Mouse (Mus musculus): ENCODE data around the gene Cep152. TPM values are rescaled to one million over a fixed set of nuclear protein-coding genes. Genes with fewer than 3 reads are reported as not detected.

Gene Cep152
- polyA plus RNA-seq, 1 experiment from 2014 or later: 10.1 TPM

GRCm38 (mm10) chr2:125543646-125544045 is 81.3 kb downstream of the Cep152 start:
- no peaks in the 10 kb centered on the region for H3K36me3 ChIP-seq
- H3K9ac ChIP-seq: no peak overlapping the region
- no peak overlapping the region for H3K4me2 ChIP-seq (replicated peaks)
- H3K27me3 ChIP-seq: no peaks in the 10 kb centered on the region
- WGBS: 81% methylated on average over 1 of the region's 1 CpGs
- no peaks in the 10 kb centered on the region for H3K4me1 ChIP-seq
- ATAC-seq (ENCODE audit: insufficient number of reproducible peaks, insufficient read depth, low FRiP score, low TSS enrichment): no peak
- no peak overlapping the region for H3K4me3 ChIP-seq
- no peaks in the 10 kb centered on the region for H3K9me3 ChIP-seq
- H3K27ac ChIP-seq: no peak overlapping the region

- Histone ChIP-seq H3K27ac (no peak overlapping the region), H3K27me3 (no peaks in the 10 kb centered on the region), H3K4me1 (no peaks in the 10 kb centered on the region), H3K4me2 (replicated peaks) (no peak overlapping the region), H3K36me3 (no peaks in the 10 kb centered on the region), H3K9me3 (no peaks in the 10 kb centered on the region), H3K4me3 (no peak overlapping the region), H3K9ac (no peak overlapping the region)
- ATAC-seq (ENCODE audit: insufficient number of reproducible peaks, insufficient read depth, low FRiP score, low TSS enrichment): 0 out of 2 replicates have a peak, but pooled peaks have one; percentile 15
- 71% methylated on average over 7 of the region's 7 CpGs for WGBS
Observed at GRCm38 (mm10) chr2:125541451-125541850, 83.5 kb downstream of the Cep152 start.

DNA sequence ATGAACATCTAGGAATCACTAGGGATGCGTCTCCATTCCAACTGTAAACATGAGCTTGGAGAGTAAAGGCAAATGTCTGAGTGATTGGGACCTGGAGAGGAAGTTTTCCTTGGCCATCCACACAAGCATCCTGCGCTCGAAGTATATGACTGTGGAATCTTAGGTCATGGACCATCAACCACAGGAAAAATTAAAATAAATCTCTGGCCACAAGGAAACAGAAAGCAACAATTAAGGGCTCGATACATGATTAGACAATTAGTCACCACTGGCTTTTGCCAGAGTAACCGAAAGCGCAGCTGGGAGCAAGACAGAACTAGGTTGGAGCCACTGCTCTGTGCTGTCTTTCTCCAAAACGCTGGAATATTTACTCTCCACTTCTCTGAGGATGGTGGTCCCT is 84.3 kb downstream of the Cep152 start:
- Histone ChIP-seq H3K4me2 (replicated peaks) (no peak overlapping the region), H3K4me3 (no peak overlapping the region), H3K4me1 (no peaks in the 10 kb centered on the region), H3K27me3 (no peaks in the 10 kb centered on the region), H3K27ac (no peak overlapping the region), H3K9me3 (no peaks in the 10 kb centered on the region), H3K9ac (no peak overlapping the region), H3K36me3 (no peaks in the 10 kb centered on the region)
- ATAC-seq (ENCODE audit: insufficient number of reproducible peaks, insufficient read depth, low FRiP score, low TSS enrichment): no peak
- WGBS: 77% methylated on average over 7 of the region's 7 CpGs

GRCm38 (mm10) chr2:125539640-125540039 is 85.3 kb downstream of the Cep152 start:
- Histone ChIP-seq H3K4me1 (no peaks in the 10 kb centered on the region), H3K4me2 (replicated peaks) (no peak overlapping the region), H3K36me3 (no peaks in the 10 kb centered on the region), H3K4me3 (no peak overlapping the region), H3K9ac (no peak overlapping the region), H3K27me3 (no peaks in the 10 kb centered on the region), H3K27ac (no peak overlapping the region), H3K9me3 (no peaks in the 10 kb centered on the region)
- no peak for ATAC-seq (ENCODE audit: insufficient number of reproducible peaks, insufficient read depth, low FRiP score, low TSS enrichment)
- WGBS: 83% methylated on average over 3 of the region's 3 CpGs

GRCm38 (mm10) chr2:125530665-125531064 is 94.2 kb downstream of the Cep152 start:
- WGBS: 75% methylated on average over 6 of the region's 6 CpGs
- no peaks in the 10 kb centered on the region for H3K27me3 ChIP-seq
- H3K9me3 ChIP-seq: no peaks in the 10 kb centered on the region
- no peak for ATAC-seq (ENCODE audit: insufficient number of reproducible peaks, insufficient read depth, low FRiP score, low TSS enrichment)
- H3K4me1 ChIP-seq: no peaks in the 10 kb centered on the region
- H3K4me2 ChIP-seq (replicated peaks): no peak overlapping the region
- H3K4me3 ChIP-seq: no peak overlapping the region
- no peaks in the 10 kb centered on the region for H3K36me3 ChIP-seq
- H3K9ac ChIP-seq: no peak overlapping the region
- H3K27ac ChIP-seq: no peak overlapping the region

DNA sequence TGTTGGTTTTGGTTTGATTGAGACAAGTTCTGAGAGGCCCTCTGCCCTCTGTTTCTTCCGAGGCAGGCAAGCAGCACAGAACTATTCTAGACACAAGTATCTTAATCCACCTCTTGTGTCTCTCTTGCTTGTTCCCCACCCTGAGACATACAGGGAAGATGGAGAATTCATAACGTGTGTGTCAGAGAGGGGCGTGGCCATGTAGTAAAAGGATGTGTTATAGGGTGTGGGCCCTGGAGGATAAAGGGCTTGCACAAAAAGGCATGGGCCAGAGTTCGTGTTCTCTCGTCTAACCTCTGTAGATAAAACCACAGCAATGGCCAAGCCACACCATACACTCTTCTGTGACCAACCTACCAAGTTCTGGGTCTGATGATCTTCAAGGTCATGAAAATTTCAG is 98.3 kb downstream of the Cep152 start:
- no peak overlapping the region for H3K27ac ChIP-seq
- no peak overlapping the region for H3K4me3 ChIP-seq
- no peak overlapping the region for H3K4me2 ChIP-seq (replicated peaks)
- no peaks in the 10 kb centered on the region for H3K27me3 ChIP-seq
- H3K9me3 ChIP-seq: no peaks in the 10 kb centered on the region
- no peaks in the 10 kb centered on the region for H3K36me3 ChIP-seq
- H3K9ac ChIP-seq: no peak overlapping the region
- WGBS: 78% methylated on average over 5 of the region's 5 CpGs
- ATAC-seq (ENCODE audit: insufficient number of reproducible peaks, insufficient read depth, low FRiP score, low TSS enrichment): no peak
- H3K4me1 ChIP-seq: no peaks in the 10 kb centered on the region

GRCm38 (mm10) chr2:125525484-125525883 is 99.4 kb downstream of the Cep152 start:
- Histone ChIP-seq H3K27me3 (no peaks in the 10 kb centered on the region), H3K9me3 (no peaks in the 10 kb centered on the region), H3K36me3 (no peaks in the 10 kb centered on the region), H3K4me1 (no peaks in the 10 kb centered on the region), H3K4me3 (no peak overlapping the region), H3K9ac (no peak overlapping the region), H3K4me2 (replicated peaks) (no peak overlapping the region), H3K27ac (no peak overlapping the region)
- ATAC-seq (ENCODE audit: insufficient number of reproducible peaks, insufficient read depth, low FRiP score, low TSS enrichment): no peak
- WGBS: 79% methylated on average over 2 of the region's 2 CpGs

- no peak overlapping the region for H3K4me2 ChIP-seq (replicated peaks)
- H3K4me1 ChIP-seq: peaks cover 16% of the 10 kb centered on the region; the same call in 1 of the 2 replicates
- ATAC-seq (ENCODE audit: insufficient number of reproducible peaks, insufficient read depth, low FRiP score, low TSS enrichment): peak; percentile 72; the same call in 1 of the 2 replicates
- no peak overlapping the region for H3K27ac ChIP-seq
- H3K9ac ChIP-seq: no peak overlapping the region
- H3K36me3 ChIP-seq: no peaks in the 10 kb centered on the region
- no peaks in the 10 kb centered on the region for H3K27me3 ChIP-seq
- H3K9me3 ChIP-seq: no peaks in the 10 kb centered on the region
- no peak overlapping the region for H3K4me3 ChIP-seq
- 9% methylated on average over 4 of the region's 4 CpGs for WGBS
Observed at GRCm38 (mm10) chr2:125516594-125516993, 108.3 kb downstream of the Cep152 start.

- H3K27ac ChIP-seq: no peak overlapping the region
- no peaks in the 10 kb centered on the region for H3K36me3 ChIP-seq
- H3K4me3 ChIP-seq: no peak overlapping the region
- no peaks in the 10 kb centered on the region for H3K27me3 ChIP-seq
- H3K4me2 ChIP-seq (replicated peaks): no peak overlapping the region
- no peak overlapping the region for H3K9ac ChIP-seq
- H3K4me1 ChIP-seq: peaks cover 21% of the 10 kb centered on the region
- no peak for ATAC-seq (ENCODE audit: insufficient number of reproducible peaks, insufficient read depth, low FRiP score, low TSS enrichment)
- WGBS: 69% methylated on average over 12 of the region's 12 CpGs
- no peaks in the 10 kb centered on the region for H3K9me3 ChIP-seq
Observed at GRCm38 (mm10) chr2:125515291-125516057, 109.4 kb downstream of the Cep152 start.

DNA sequence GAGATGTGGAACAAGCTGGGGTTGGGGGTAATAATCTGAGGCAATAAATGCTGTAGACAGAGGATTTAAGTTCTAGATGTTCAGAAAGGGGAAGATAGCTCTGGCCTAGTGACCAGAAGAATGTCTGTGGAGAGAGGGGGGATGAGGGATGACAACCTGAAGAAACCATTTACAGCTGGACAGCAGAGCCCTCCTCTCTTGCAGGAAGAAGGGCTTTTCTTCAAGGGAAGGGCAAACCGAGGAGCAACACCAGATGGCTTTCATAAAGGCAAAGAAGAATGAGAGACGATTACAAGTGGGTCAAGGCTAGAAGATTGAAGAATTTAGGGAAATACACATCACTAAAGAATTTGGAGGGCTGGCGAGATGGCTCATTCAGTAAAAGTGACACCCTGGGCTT is 110.5 kb downstream of the Cep152 start:
- Histone ChIP-seq H3K9ac (no peak overlapping the region), H3K36me3 (no peaks in the 10 kb centered on the region), H3K9me3 (no peaks in the 10 kb centered on the region), H3K4me2 (replicated peaks) (no peak overlapping the region), H3K27ac (no peak overlapping the region), H3K4me3 (no peak overlapping the region), H3K4me1 (peaks cover 23% of the 10 kb centered on the region), H3K27me3 (no peaks in the 10 kb centered on the region)
- no peak for ATAC-seq (ENCODE audit: insufficient number of reproducible peaks, insufficient read depth, low FRiP score, low TSS enrichment)
- WGBS: 28% methylated on average over 3 of the region's 3 CpGs
